Mouse (Mus musculus) MEL (cell line): ENCODE data around the gene Bpi. TPM values are rescaled to one million over a fixed set of nuclear protein-coding genes. Genes with fewer than 3 reads are reported as not detected.
A peak's percentile ranks its signal among the peaks of the same experiment; 100 is the strongest.

Source experiments
- DNase-seq: peaks from one replicate; pipeline ENCODE4 v3.0.0; 2011; ENCODE audit warnings: low read depth, low spot score
- H3K27ac ChIP-seq: 2 replicates; pipeline ENCODE4 v1.5.1; 2012; ENCODE audit warnings: low read depth, mild to moderate bottlenecking, control low read depth, low read length, moderate library complexity; ENCODE audit not compliant: control insufficient read depth
- H3K27me3 ChIP-seq, 2 experiments: fragments of 150-350 bp in 1 of 2; sonication (generic) in 1 of 2; 2 replicates each; pipeline ENCODE4 v1.6.1; 2012; ENCODE audit warnings: low read length in 2 of 2, mild to moderate bottlenecking in 2 of 2, improper control_type of control experiment in 1 of 2, moderate library complexity in 1 of 2; ENCODE audit not compliant: insufficient read depth in 2 of 2, control insufficient read depth in 1 of 2
- H3K36me3 ChIP-seq, 2 experiments: 2 replicates each; pipeline ENCODE4 v1.6.1; 2012 to 2014; ENCODE audit warnings: low read length in 2 of 2, improper control_type of control experiment in 1 of 2, inconsistent platforms in 1 of 2, mild to moderate bottlenecking in 1 of 2; ENCODE audit not compliant: insufficient read depth in 2 of 2, control insufficient read depth in 1 of 2
- H3K4me1 ChIP-seq, 2 experiments: fragments of 150-350 bp in 1 of 2; sonication (generic) in 1 of 2; 2 replicates each; pipeline ENCODE4 v1.6.1; 2012; ENCODE audit warnings: low read length in 2 of 2, improper control_type of control experiment in 1 of 2, mild to moderate bottlenecking in 1 of 2; ENCODE audit not compliant: insufficient read depth in 2 of 2, control insufficient read depth in 1 of 2
- H3K4me3 ChIP-seq, 2 experiments: fragments of 150-350 bp in 1 of 2; sonication (generic) in 1 of 2; 2 replicates each; pipeline ENCODE4 v1.5.1; 2012; ENCODE audit warnings: low read depth in 2 of 2, low read length in 2 of 2, mild to moderate bottlenecking in 2 of 2, moderate library complexity in 2 of 2, control low read depth in 1 of 2, improper control_type of control experiment in 1 of 2; ENCODE audit not compliant: control insufficient read depth in 1 of 2, insufficient read depth in 1 of 2
- H3K79me2 ChIP-seq: 2 replicates; pipeline ENCODE4 v1.6.1; 2012; ENCODE audit warnings: mild to moderate bottlenecking, low read length, moderate library complexity; ENCODE audit not compliant: control insufficient read depth, poor library complexity, insufficient read depth
- H3K9ac ChIP-seq: 2 replicates; pipeline ENCODE4 v1.6.1; 2012; ENCODE audit warnings: low read depth, mild to moderate bottlenecking, control low read depth, low read length, moderate library complexity; ENCODE audit not compliant: control insufficient read depth, poor library complexity, severe bottlenecking
- H3K9me3 ChIP-seq: fragments of 150-350 bp; sonication (generic); replicated peaks from 2 replicates; pipeline ENCODE4 v1.6.1; 2012; ENCODE audit warnings: mild to moderate bottlenecking, low read length, improper control_type of control experiment, moderate library complexity; ENCODE audit not compliant: insufficient read depth
- BHLHE40 ChIP-seq: IDR thresholded peaks from 2 replicates; pipeline ENCODE4 v1.6.1; 2012; ENCODE audit warnings: low read depth, mild to moderate bottlenecking, inconsistent platforms, low read length, improper control_type of control experiment, borderline replicate concordance
- CHD1 ChIP-seq: IDR thresholded peaks from 2 replicates; pipeline ENCODE4 v1.6.1; 2012; ENCODE audit warnings: low read depth, mild to moderate bottlenecking, inconsistent platforms, low read length, improper control_type of control experiment
- CHD2 ChIP-seq: IDR thresholded peaks from 2 replicates; pipeline ENCODE4 v1.6.1; 2011; ENCODE audit warnings: low read length, improper control_type of control experiment
- CTCF ChIP-seq, 3 experiments: IDR thresholded peaks in 2 of 3; conservative IDR thresholded peaks in 1 of 3; 2 replicates each; pipeline ENCODE4 v1.5.1; 2011 to 2012; ENCODE audit warnings: low read length in 3 of 3, low read depth in 2 of 3, mild to moderate bottlenecking in 2 of 3, improper control_type of control experiment in 1 of 3, inconsistent platforms in 1 of 3, mixed read lengths in 1 of 3, moderate library complexity in 1 of 3; ENCODE audit not compliant: control insufficient read depth in 1 of 3, insufficient read depth in 1 of 3, poor library complexity in 1 of 3, severe bottlenecking in 1 of 3
- E2F4 ChIP-seq: IDR thresholded peaks from 2 replicates; pipeline ENCODE4 v1.6.1; 2011; ENCODE audit warnings: low read depth, low read length, improper control_type of control experiment, borderline replicate concordance
- ETS1 ChIP-seq: IDR thresholded peaks from 2 replicates; pipeline ENCODE4 v1.6.1; 2012; ENCODE audit warnings: low read depth, mild to moderate bottlenecking, inconsistent platforms, low read length, improper control_type of control experiment, moderate library complexity
- GATA1 ChIP-seq: IDR thresholded peaks from 2 replicates; pipeline ENCODE4 v1.6.1; 2011; ENCODE audit warnings: low read depth, low read length, improper control_type of control experiment
- KAT2A ChIP-seq: conservative IDR thresholded peaks from 2 replicates; pipeline ENCODE4 v1.6.1; 2012; ENCODE audit warnings: low read depth, low read length, improper control_type of control experiment, inconsistent platforms
- MAFK ChIP-seq: IDR thresholded peaks from 2 replicates; pipeline ENCODE4 v1.6.1; 2011; ENCODE audit warnings: low read depth, mild to moderate bottlenecking, low read length, improper control_type of control experiment, borderline replicate concordance
- MAX ChIP-seq: IDR thresholded peaks from 2 replicates; pipeline ENCODE4 v1.6.1; 2011; ENCODE audit warnings: low read length, improper control_type of control experiment
- MEF2A ChIP-seq: IDR thresholded peaks from 2 replicates; pipeline ENCODE4 v1.6.1; 2014; ENCODE audit warnings: low read depth, mild to moderate bottlenecking, inconsistent platforms, low read length, improper control_type of control experiment; ENCODE audit not compliant: poor library complexity, insufficient replicate concordance, severe bottlenecking; ENCODE audit errors: extremely low read depth
- MYB ChIP-seq: IDR thresholded peaks from 2 replicates; pipeline ENCODE4 v1.6.1; 2011; ENCODE audit warnings: mild to moderate bottlenecking, low read depth, low read length, improper control_type of control experiment
- NELFE ChIP-seq: IDR thresholded peaks from 2 replicates; pipeline ENCODE4 v1.6.1; 2011; ENCODE audit warnings: low read depth, low read length, improper control_type of control experiment
- POLR2AphosphoS2 ChIP-seq: IDR thresholded peaks from 2 replicates; pipeline ENCODE4 v1.6.1; 2011; ENCODE audit warnings: low read length, improper control_type of control experiment
- RAD21 ChIP-seq: IDR thresholded peaks from 2 replicates; pipeline ENCODE4 v1.6.1; 2011; ENCODE audit warnings: mild to moderate bottlenecking, low read depth, low read length, improper control_type of control experiment
- SMC3 ChIP-seq: IDR thresholded peaks from 2 replicates; pipeline ENCODE4 v1.6.1; 2011; ENCODE audit warnings: low read depth, low read length, improper control_type of control experiment
- TCF12 ChIP-seq: IDR thresholded peaks from 2 replicates; pipeline ENCODE4 v1.6.1; 2014; ENCODE audit warnings: low read depth, mild to moderate bottlenecking, inconsistent platforms, low read length, improper control_type of control experiment, moderate library complexity
- UBTF ChIP-seq: IDR thresholded peaks from 2 replicates; pipeline ENCODE4 v1.6.1; 2012; ENCODE audit warnings: low read depth, mild to moderate bottlenecking, inconsistent platforms, low read length, improper control_type of control experiment, moderate library complexity, borderline replicate concordance; ENCODE audit not compliant: insufficient read depth
- USF1 ChIP-seq: IDR thresholded peaks from 2 replicates; pipeline ENCODE4 v1.6.1; 2014; ENCODE audit warnings: low read depth, mild to moderate bottlenecking, inconsistent platforms, low read length, improper control_type of control experiment, moderate library complexity
- USF2 ChIP-seq, 2 experiments: IDR thresholded peaks; 2 replicates each; pipeline ENCODE4 v1.6.1; 2011 to 2012; ENCODE audit warnings: improper control_type of control experiment in 2 of 2, low read length in 2 of 2, borderline replicate concordance in 1 of 2, inconsistent platforms in 1 of 2, low read depth in 1 of 2, mild to moderate bottlenecking in 1 of 2; ENCODE audit not compliant: insufficient read depth in 1 of 2
- ZC3H11A ChIP-seq: IDR thresholded peaks from 2 replicates; pipeline ENCODE4 v1.6.1; 2012; ENCODE audit warnings: low read depth, mild to moderate bottlenecking, inconsistent platforms, low read length, improper control_type of control experiment
- polyA plus RNA-seq, 2 experiments: library from polyadenylated mRNA; stranded (reverse) in 1 of 2; unstranded in 1 of 2; fragments of >175 nt in 1 of 2; fragments of >200 nt in 1 of 2; gene quantifications; 2 replicates each; pipeline versions ENCODE4 v1.2.1 to v1.2.4; 2012; ENCODE audit warnings: low replicate concordance in 2 of 2, low read depth in 1 of 2; ENCODE audit not compliant: insufficient read length in 2 of 2, insufficient read depth in 1 of 2, missing spikeins in 1 of 2
- total RNA-seq: library from RNA; depleted of rRNA; stranded (reverse); fragments of 300-350 nt; gene quantifications from 2 replicates; pipeline ENCODE4 v1.2.3, GENCODE M21; 2012

Bpi gene
- total and polyA plus RNA-seq, 3 experiments, result 0.10 TPM; not detected in 2

DNA sequence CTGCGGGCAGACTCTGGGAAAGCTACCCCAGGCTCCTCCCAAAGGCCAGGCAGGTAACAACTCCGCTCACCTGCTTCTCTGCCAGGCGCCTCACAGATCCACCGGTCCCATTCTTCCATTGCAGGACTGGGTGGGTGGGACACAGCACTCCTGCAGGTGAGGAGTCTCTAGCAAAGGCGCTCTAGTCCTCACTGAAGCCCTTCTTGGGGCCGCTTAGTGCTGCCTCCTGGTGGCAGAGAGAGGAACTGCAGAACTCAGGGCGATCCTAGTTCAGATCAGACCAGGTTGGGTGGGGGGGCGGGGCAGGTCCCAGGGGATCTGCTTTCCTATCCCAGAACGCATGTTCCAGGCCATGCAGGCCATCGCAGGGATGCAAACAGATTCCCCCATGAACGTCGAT lies 887 bp downstream of the Bpi start:
- no peaks in the 10 kb centered on the region for H3K36me3 ChIP-seq
- H3K4me3 ChIP-seq, result peak overlapping the region; percentile 18 to 19; a peak in 3 of 4 replicates
- H3K9me3 ChIP-seq, result no peaks in the 10 kb centered on the region
- TF ChIP-seq NELFE, result no peak
- TF ChIP-seq CHD2, result no peak
- no peak for TF ChIP-seq MEF2A
- peak; percentile 67 to 90 (median 68) for TF ChIP-seq CTCF (IDR thresholded peaks at IDR 0.05 in 2 of 3, conservative IDR thresholded peaks at IDR 0.05 in 1 of 3; ENCODE audit: control insufficient read depth in 1 of 3, insufficient read depth in 1 of 3, low read depth in 2 of 3, low read length in 3 of 3, poor library complexity in 1 of 3, severe bottlenecking in 1 of 3)
- TF ChIP-seq KAT2A, result no peak
- TF ChIP-seq CHD1, result no peak
- TF ChIP-seq USF2 (IDR thresholded peaks at IDR 0.05; ENCODE audit: borderline replicate concordance in 1 of 2, insufficient read depth in 1 of 2, low read depth in 1 of 2, low read length in 2 of 2), result no peak
- TF ChIP-seq SMC3, result peak; percentile 69
- peak; percentile 31 for TF ChIP-seq RAD21
- TF ChIP-seq GATA1, result no peak
- TF ChIP-seq ETS1, result no peak
- no peak for TF ChIP-seq MYB
- no peak for TF ChIP-seq POLR2AphosphoS2
- TF ChIP-seq BHLHE40, result no peak
- H3K4me1 ChIP-seq, result peaks cover 0 to 5% of the 10 kb centered on the region in 2 experiments; a peak in 1 of 4 replicates
- no peaks in the 10 kb centered on the region; a peak in 2 of 4 replicates for H3K27me3 ChIP-seq
- H3K27ac ChIP-seq, result no peak overlapping the region
- H3K9ac ChIP-seq, result no peak overlapping the region
- H3K79me2 ChIP-seq, result no peaks in the 10 kb centered on the region
- DNase-seq, result peak; percentile 79

DNA sequence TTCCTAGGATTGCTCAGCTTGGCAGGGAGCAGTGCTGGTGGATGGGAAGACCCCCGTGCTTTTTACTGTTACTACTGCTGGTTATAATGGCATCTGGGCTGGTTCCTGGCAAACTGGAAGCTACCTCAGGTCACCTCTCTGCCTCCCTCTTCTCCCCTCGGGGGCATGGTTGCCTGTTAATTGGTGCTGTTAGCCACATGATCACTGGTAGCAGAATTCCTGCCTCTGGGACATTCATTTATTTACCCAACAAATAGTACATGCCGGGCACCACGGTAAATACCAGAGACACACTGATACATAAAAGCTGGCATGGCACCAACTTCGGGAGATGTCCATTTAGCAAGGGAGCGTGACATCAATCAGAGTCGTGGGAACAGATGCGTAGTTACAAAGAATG lies 1.6 kb downstream of the Bpi start:
- no peak for TF ChIP-seq RAD21
- TF ChIP-seq CHD2, result no peak
- TF ChIP-seq USF1, result no peak
- TF ChIP-seq SMC3, result no peak
- no peak for TF ChIP-seq ZC3H11A
- no peak for TF ChIP-seq MAX
- no peak for TF ChIP-seq TCF12
- no peak for TF ChIP-seq UBTF
- TF ChIP-seq MAFK, result no peak
- no peak for TF ChIP-seq E2F4
- peaks cover 0 to 1% of the 10 kb centered on the region in 2 experiments; a peak in 2 of 4 replicates for H3K27me3 ChIP-seq
- H3K4me3 ChIP-seq, result no peak overlapping the region
- no peak overlapping the region for H3K9ac ChIP-seq
- H3K4me1 ChIP-seq, result peaks cover 0 to 5% of the 10 kb centered on the region in 2 experiments; a peak in 1 of 4 replicates
- no peak overlapping the region for H3K27ac ChIP-seq
- no peaks in the 10 kb centered on the region for H3K79me2 ChIP-seq
- no peaks in the 10 kb centered on the region for H3K36me3 ChIP-seq
- no peak for DNase-seq
- H3K9me3 ChIP-seq, result no peaks in the 10 kb centered on the region
